Mouse (Mus musculus) limb, embryonic 14.5 days (tissue): ENCODE data around the gene Rnf24. TPM values are rescaled to one million over a fixed set of nuclear protein-coding genes. Genes with fewer than 3 reads are reported as not detected.

ENCODE experiments used
- ATAC-seq: fragments of 200-750 bp; cut with Nextera tagmentation; 2 replicates; pipeline ENCODE4 v1.8.0; 2017; ENCODE audit warnings: low read depth, moderate number of reproducible peaks, moderate TSS enrichment; ENCODE audit not compliant: low FRiP score
- DNase-seq: peaks from one replicate; pipeline ENCODE4 v3.0.0-alpha.2; 2015; ENCODE audit warnings: low spot score
- H3K27ac ChIP-seq: fragments of 300-500 bp; sonication (generic); replicated peaks from 2 replicates; pipeline ENCODE4 v1.5.1; 2014; ENCODE audit warnings: low read depth, mild to moderate bottlenecking, low read length, moderate library complexity, mixed read lengths
- H3K27me3 ChIP-seq: fragments of 300-500 bp; sonication (generic); 2 replicates; pipeline ENCODE4 v1.6.1; 2014; ENCODE audit warnings: low read length, mixed read lengths; ENCODE audit not compliant: control insufficient read depth, insufficient read depth
- H3K36me3 ChIP-seq: fragments of 300-500 bp; sonication (generic); 2 replicates; pipeline ENCODE4 v1.6.1; 2014; ENCODE audit warnings: mild to moderate bottlenecking, low read length, moderate library complexity, mixed read lengths; ENCODE audit not compliant: control insufficient read depth, insufficient read depth
- H3K4me1 ChIP-seq: fragments of 300-500 bp; sonication (generic); 2 replicates; pipeline ENCODE4 v1.6.1; 2014; ENCODE audit warnings: antibody characterized with exemption, low read length, mixed read lengths; ENCODE audit not compliant: control insufficient read depth, insufficient read depth
- H3K4me2 ChIP-seq: fragments of 300-500 bp; sonication (generic); replicated peaks from 2 replicates; pipeline ENCODE4 v1.6.1; 2014; ENCODE audit warnings: low read depth, mild to moderate bottlenecking, low read length, moderate library complexity; ENCODE audit not compliant: severe bottlenecking
- H3K4me3 ChIP-seq: fragments of 300-500 bp; sonication (generic); replicated peaks from 2 replicates; pipeline ENCODE4 v1.5.1; 2014; ENCODE audit warnings: low read length
- H3K9ac ChIP-seq: fragments of 300-500 bp; sonication (generic); 2 replicates; pipeline ENCODE4 v1.6.1; 2014; ENCODE audit warnings: mild to moderate bottlenecking, low read depth, low read length, moderate library complexity; ENCODE audit not compliant: severe bottlenecking
- H3K9me3 ChIP-seq: fragments of 300-500 bp; sonication (generic); 2 replicates; pipeline ENCODE4 v1.6.1; 2016; ENCODE audit warnings: low read length; ENCODE audit not compliant: control insufficient read depth
- POLR2A ChIP-seq: fragments of 200-500 bp; IDR thresholded peaks from 2 replicates; pipeline ENCODE4 v1.8.0; 2012; ENCODE audit warnings: inconsistent platforms, mild to moderate bottlenecking, moderate library complexity, borderline replicate concordance; ENCODE audit not compliant: insufficient read depth, insufficient read length; ENCODE audit errors: extremely low read depth
- WGBS: fragments of 180-500 bp; shearing (Covaris S2); extraction: QIAGEN DNeasy Blood & Tissue Kit; methylation state at CpG from one replicate; pipeline ENCODE4 v1.1.7; 2014; 5-methylcytosine and 5-hydroxymethylcytosine counted together
- polyA plus RNA-seq, 2 experiments: library from polyadenylated mRNA; depleted of rRNA in 1 of 2; stranded (reverse) in 1 of 2; unstranded in 1 of 2; fragments of >200 nt; fragmentation: Nextera tagmentation in 1 of 2; extraction: Ambion mirVana in 1 of 2; gene quantifications; 2 replicates each; pipeline versions ENCODE4 v1.2.1 to v1.2.3; 2012 to 2014

Rnf24 gene
- polyA plus RNA-seq, 2 experiments = 7.7 to 14.6 TPM

DNA sequence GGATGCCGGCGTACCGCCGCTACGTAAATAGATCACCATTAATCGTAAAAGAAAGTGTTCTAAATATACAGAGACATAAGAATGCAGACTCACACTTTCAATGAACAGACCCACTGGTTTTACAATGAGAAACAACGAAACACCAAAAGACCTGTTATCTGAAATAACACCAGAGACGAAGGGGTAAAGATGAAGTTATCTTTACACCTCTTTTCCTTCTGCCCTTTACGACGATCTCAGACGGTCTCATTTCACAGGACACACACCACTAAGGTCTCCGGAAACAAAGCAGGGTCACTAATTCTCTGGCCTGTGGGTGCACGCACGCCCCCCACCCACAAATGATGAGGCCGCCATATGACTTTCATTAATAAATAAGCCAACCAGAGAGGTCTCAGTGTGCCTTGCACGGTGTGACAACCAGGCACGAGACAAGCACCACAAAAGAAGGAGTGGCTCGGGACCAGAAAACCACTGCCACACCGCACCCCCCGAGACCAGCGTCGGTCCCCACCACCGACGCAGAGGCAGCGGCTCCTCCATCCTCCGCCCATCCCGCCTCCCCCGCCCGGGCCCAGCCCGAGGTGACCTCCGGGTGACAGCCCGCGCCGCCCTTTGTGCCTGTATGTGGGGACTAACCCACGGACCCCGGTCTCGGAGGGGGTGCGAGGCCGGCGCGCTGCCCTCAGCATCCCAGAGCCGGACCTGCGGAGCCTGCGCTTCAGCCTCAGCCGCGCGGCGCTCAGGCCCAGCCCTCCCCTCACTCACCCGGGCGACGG lies 535 bp downstream of the Rnf24 start:
- Histone ChIP-seq H3K27ac (peak overlapping the region; percentile 83), H3K9me3 (no peaks in the 10 kb centered on the region), H3K4me1 (peaks cover 12% of the 10 kb centered on the region), H3K27me3 (no peaks in the 10 kb centered on the region), H3K36me3 (no peaks in the 10 kb centered on the region), H3K9ac (peak overlapping the region; percentile 88), H3K4me2 (peak overlapping the region; percentile 73), H3K4me3 (peak overlapping the region; percentile 77)
- ATAC-seq = peak; percentile 73; the same call in 1 of the 2 replicates
- TF ChIP-seq POLR2A = no peak
- 1% methylated on average over 26 of the region's 51 CpGs for WGBS
- peak; percentile 19 for DNase-seq

DNA sequence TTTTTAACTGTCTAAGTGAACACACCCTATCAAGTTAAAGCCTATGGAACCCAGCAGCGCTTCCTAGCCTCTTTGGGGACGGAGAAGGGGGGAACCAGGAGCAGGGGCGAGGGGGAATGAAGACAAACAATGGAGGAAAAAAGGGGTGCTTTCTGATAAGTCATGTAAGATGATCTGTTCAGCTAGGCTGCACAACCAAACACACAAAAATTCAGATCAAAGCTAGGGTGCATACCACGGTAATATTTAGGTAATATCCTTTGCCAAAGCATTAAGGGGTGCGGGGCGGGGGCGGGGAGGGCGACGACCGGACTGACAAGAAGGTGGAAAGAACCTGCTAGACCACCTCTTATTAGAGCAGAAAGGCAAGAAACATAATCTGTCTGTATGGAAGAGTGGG lies 1.2 kb downstream of the Rnf24 start:
- Histone ChIP-seq H3K4me3 (peak overlapping the region; percentile 77), H3K4me2 (peak overlapping the region; percentile 73), H3K9ac (peak overlapping the region; percentile 88), H3K36me3 (no peaks in the 10 kb centered on the region), H3K9me3 (no peaks in the 10 kb centered on the region), H3K27ac (no peak overlapping the region), H3K4me1 (peaks cover 12% of the 10 kb centered on the region), H3K27me3 (no peaks in the 10 kb centered on the region)
- 14% methylated on average over 10 of the region's 10 CpGs for WGBS
- no peak for TF ChIP-seq POLR2A
- ATAC-seq (no peak), DNase-seq (no peak)

DNA sequence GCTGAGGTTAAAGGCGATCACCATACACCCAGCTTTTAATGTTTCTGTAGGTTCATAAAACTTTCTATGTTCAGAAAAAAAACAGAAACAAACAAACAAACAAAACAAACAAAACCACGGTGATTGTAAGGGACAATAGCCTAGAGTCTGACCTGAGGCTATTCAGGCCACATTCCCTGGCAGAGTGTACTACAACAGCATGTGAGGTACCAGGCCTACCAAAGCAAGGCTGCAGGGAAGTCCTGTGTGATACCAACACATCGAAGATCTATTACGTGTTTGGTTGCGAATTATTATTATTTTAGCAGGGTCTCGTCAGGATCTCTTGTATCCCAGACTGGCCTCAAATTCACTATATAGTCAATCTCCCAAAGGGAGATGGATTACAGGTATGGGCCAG lies 2.4 kb downstream of the Rnf24 start:
- Histone ChIP-seq H3K4me1 (peaks cover 12% of the 10 kb centered on the region), H3K36me3 (no peaks in the 10 kb centered on the region), H3K27ac (no peak overlapping the region), H3K27me3 (no peaks in the 10 kb centered on the region), H3K9ac (no peak overlapping the region), H3K4me2 (no peak overlapping the region), H3K9me3 (no peaks in the 10 kb centered on the region), H3K4me3 (no peak overlapping the region)
- ATAC-seq (no peak), DNase-seq (no peak)
- no peak for TF ChIP-seq POLR2A
- WGBS = 89% methylated on average over 6 of the region's 6 CpGs

DNA sequence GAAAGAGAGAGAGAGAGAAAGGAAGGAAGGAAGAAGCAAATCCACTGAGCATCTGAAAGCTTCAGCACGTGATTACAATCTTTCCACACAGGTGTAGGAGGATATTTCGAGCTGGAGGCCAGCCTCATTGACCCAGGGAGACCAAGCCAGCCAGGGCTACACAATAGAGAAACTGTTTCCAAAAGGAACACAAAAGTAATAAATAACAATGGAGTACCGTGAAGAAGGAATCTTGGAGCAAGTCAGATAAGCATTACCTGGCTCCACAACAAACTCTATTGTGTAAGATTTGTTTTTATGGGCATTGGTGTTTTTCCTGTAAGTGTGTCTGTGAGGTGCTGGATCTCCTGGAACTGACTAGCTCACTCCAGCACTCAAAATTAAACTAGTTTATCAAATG lies 7.1 kb downstream of the Rnf24 start:
- no peak overlapping the region for H3K27ac ChIP-seq
- H3K4me1 ChIP-seq = no peaks in the 10 kb centered on the region
- no peaks in the 10 kb centered on the region for H3K27me3 ChIP-seq
- TF ChIP-seq POLR2A = no peak
- no peak for ATAC-seq
- WGBS = 63% methylated on average over 3 of the region's 3 CpGs
- DNase-seq = no peak
- H3K36me3 ChIP-seq = no peaks in the 10 kb centered on the region
- no peak overlapping the region for H3K4me3 ChIP-seq
- H3K9me3 ChIP-seq = no peaks in the 10 kb centered on the region
- H3K4me2 ChIP-seq = no peak overlapping the region
- no peak overlapping the region for H3K9ac ChIP-seq

DNA sequence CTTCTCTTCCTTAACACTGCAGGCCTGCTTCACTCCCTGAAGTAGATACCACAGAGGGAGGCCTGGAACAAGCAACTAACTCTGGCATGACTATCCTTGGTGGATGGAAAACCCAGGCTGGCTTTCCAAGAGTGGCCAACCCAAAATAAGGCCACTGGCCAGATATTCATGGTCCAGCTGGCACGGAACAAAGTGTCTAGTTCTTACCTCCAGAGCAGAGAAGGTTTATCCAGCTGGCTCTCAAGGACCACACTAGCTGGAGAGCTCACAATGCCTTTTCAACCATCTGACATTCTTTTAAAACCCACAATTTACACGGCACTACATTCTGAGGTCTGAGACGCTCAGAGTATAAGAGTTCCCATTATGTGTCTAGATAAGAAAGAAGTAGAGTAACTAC lies 8.2 kb downstream of the Rnf24 start:
- H3K9me3 ChIP-seq = no peaks in the 10 kb centered on the region
- no peaks in the 10 kb centered on the region for H3K4me1 ChIP-seq
- H3K36me3 ChIP-seq = no peaks in the 10 kb centered on the region
- H3K4me3 ChIP-seq = no peak overlapping the region
- no peak for TF ChIP-seq POLR2A
- H3K27me3 ChIP-seq = no peaks in the 10 kb centered on the region
- H3K9ac ChIP-seq = no peak overlapping the region
- no peak for DNase-seq
- no peak for ATAC-seq
- no peak overlapping the region for H3K4me2 ChIP-seq
- H3K27ac ChIP-seq = no peak overlapping the region
- 75% methylated on average over 3 of the region's 3 CpGs for WGBS
